Mouse (Mus musculus) olfactory bulb, adult 2 months (tissue): ENCODE measurements around the gene Gm21409. TPM values are rescaled to one million over a fixed set of nuclear protein-coding genes. Genes with fewer than 3 reads are reported as not detected.
"Not testable (repeated sequence)": the region's sequence is repeated elsewhere in the genome, so short reads cannot be mapped to it uniquely, and the experiment has no call there.

Experiments
- H3K27ac ChIP-seq: fragments of 200-500 bp; 2 replicates; pipeline ENCODE4 v1.5.1; 2012; ENCODE audit warnings: low read depth, low read length; ENCODE audit not compliant: insufficient read depth
- H3K4me1 ChIP-seq: fragments of 200-500 bp; 2 replicates; pipeline ENCODE4 v1.6.1; 2012; ENCODE audit warnings: low read length; ENCODE audit not compliant: control insufficient read depth, insufficient read depth
- H3K4me3 ChIP-seq: fragments of 200-500 bp; 2 replicates; pipeline ENCODE4 v1.5.1; 2012; ENCODE audit warnings: mild to moderate bottlenecking, low read depth, low read length, moderate library complexity; ENCODE audit not compliant: insufficient read depth
- WGBS: fragments of 180-500 bp; shearing (Covaris S2); methylation state at CpG from one replicate; pipeline ENCODE4 v1.1.7; 2018; 5-methylcytosine and 5-hydroxymethylcytosine counted together
- polyA plus RNA-seq: library from polyadenylated mRNA; stranded (reverse); fragments of >200 nt; gene quantifications from 2 replicates; pipeline ENCODE4 v1.2.4, GENCODE M21; 2012; ENCODE audit warnings: low replicate concordance; ENCODE audit not compliant: missing spikeins, insufficient read depth, insufficient read length

Gm21409 gene
- polyA plus RNA-seq, result not detected in 2 replicates

GRCm38 (mm10) chrY:84746385-84746784 lies at the start of gene Gm21409:
Gene Gm21409, plus strand, starts transcription at chrY:84746685.
- H3K4me3 ChIP-seq, H3K27ac ChIP-seq, H3K4me1 ChIP-seq: not testable (repeated sequence)
- no CpG with 5 or more reads among the region's 6 CpGs for WGBS

Other genes starting within 250 kb of the Gm21409 start
- not detected in 2 replicates for gene Gm21394, start 181.8 kb upstream of the Gm21409 start, polyA plus RNA-seq